ENCODE assay signal across 18 mouse cellular contexts in the genomic region with DNA sequence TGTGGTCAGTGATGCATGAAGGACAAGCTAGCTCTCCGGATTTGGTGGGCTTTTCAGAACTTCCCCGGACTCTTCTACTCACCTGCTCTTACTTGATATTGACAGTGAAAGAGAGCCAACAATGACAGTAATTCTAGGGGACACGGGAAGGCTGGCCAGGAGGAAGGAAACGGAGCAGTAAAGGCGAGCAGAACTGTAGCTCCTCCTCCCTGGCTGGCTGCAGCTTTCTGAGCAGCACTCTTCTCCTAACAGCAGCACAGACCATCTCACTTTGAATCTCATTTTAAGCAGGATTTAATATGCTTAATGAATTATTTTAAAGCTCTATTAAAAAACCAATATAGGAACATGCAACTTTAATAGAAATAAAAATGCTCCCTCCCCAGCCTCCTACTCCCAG. TPM values are rescaled to one million over a fixed set of nuclear protein-coding genes. Genes with fewer than 3 reads are reported as not detected.
DNase-seq lines count a peak whose midpoint lies in the region; ATAC-seq and TF ChIP-seq lines count a peak whose summit lies in the region.
"Had no signal": no experiment of that assay in that cellular context is flagged by ENCODE, and none has a peak within 500 bp of the region (broad histone marks: within the 10 kb centered on the region; RNA-seq: fewer than 3 reads in every experiment).

No protein-coding gene starts in this region.

- peak overlapping the region; percentile 57 for H3K27ac ChIP-seq in left cerebral cortex, adult 2 months
- H3K27ac ChIP-seq: embryonic facial prominence, embryonic 15.5 days; heart, adult 2 months; hindbrain, embryonic 10.5 days; hindbrain, embryonic 15.5 days had no signal

- no peak overlapping the region for H3K4me3 ChIP-seq in left cerebral cortex, adult 2 months
- H3K4me3 ChIP-seq: embryonic facial prominence, embryonic 15.5 days; heart, adult 2 months; heart, embryonic 12.5 days; hindbrain, embryonic 10.5 days; hindbrain, embryonic 15.5 days had no signal

- DNase-seq in cerebellum, postnatal 10 days: peak; percentile 17 to 23
- DNase-seq in cerebellum, adult 18-20 months: no peak
- DNase-seq in left cerebral cortex, adult 2 months (ENCODE audit: extremely low spot score in 1 of 2, low spot score in 2 of 2): no peak
- DNase-seq in left cerebral cortex, adult 9 months (ENCODE audit: low spot score in 2 of 2): no peak
- peak; percentile 15 for DNase-seq in 416B (ENCODE audit: low read depth)
- no peak for DNase-seq in cerebellum, adult 9-10 months
- DNase-seq: embryo, embryonic 11 days; gastrocnemius, postnatal 10 days had no signal

- no peak for TF ChIP-seq CTCF in left cerebral cortex, adult 2 months (IDR thresholded peaks at IDR 0.05)

- intact Hi-C loops in left cerebral cortex, adult 2 months (cut with DNase I): no loop called here

- ATAC-seq in megakaryocyte progenitor cell, adult 5-6 weeks (replicated peaks; ENCODE audit: poor library complexity): 0 out of 2 replicates have a peak, but pooled peaks have one; percentile 26
- ATAC-seq: forebrain, embryonic 16.5 days had no signal

RNA-seq across cellular contexts. Expression of a gene that starts 32.4 kb away (rescaled TPM):
- under 1 TPM; 0.19 to 0.27 TPM for total RNA-seq in left cerebral cortex, adult 2 months (2021)
- total RNA-seq in megakaryocyte progenitor cell, adult 5-6 weeks (2015): not detected in 2 replicates
- not detected in 2 replicates for total RNA-seq in megakaryocyte progenitor cell, adult 5-6 weeks (2017)
- total RNA-seq: common myeloid progenitor, adult 5-6 weeks; gastrocnemius, postnatal 10 days; heart, adult 2 months; heart, postnatal 25 days; MEL had no signal

RNA-seq across cellular contexts. Expression of a gene that starts 56.2 kb away (rescaled TPM):
- total RNA-seq in left cerebral cortex, adult 2 months (2021): 10 to 100 TPM; 32.4 to 33.0 TPM
- total RNA-seq in megakaryocyte progenitor cell, adult 5-6 weeks (2015): 199 and 210 TPM in 2 replicates
- total RNA-seq in megakaryocyte progenitor cell, adult 5-6 weeks (2017): 128 and 138 TPM in 2 replicates

Comparison
In these comparisons a context has a peak if more than half of its experiments do, and no peak if none do; other contexts are left out.
1. DNase-seq: peak in cerebellum, postnatal 10 days (2 of 2) and 416B (single experiment); none in cerebellum, adult 18-20 months (0 of 2), left cerebral cortex, adult 2 months (0 of 2), left cerebral cortex, adult 9 months (0 of 2) and cerebellum, adult 9-10 months (single experiment).